35 mouse cellular contexts compared by ENCODE assay signal in the genomic region with DNA sequence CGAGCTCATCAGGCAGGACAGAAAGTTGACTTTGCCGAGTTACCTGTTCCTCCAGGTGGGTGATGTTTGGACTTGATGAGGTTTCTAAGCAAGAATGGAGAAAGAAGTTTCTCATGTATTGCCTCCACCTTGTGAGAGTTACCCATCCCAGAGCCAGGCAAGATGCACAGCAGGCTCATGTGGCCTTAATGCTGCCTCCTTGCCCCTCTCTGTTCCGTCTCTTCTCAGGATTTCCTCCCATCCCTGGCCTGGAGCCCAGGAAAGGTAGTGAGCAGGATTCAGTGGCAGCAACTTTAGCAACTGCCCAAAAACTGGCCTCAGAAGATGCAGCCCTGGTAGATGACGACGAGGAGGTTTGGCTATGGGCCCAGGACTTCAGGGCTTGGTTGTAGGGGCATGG.
"Had no signal": no experiment of that assay in that cellular context is flagged by ENCODE, and none has a peak within 500 bp of the region (broad histone marks: within the 10 kb centered on the region; RNA-seq: fewer than 3 reads in every experiment).

No protein-coding gene starts in this region.

- H3K4me3 ChIP-seq: heart, embryonic 10.5 days; heart, embryonic 12.5 days; heart, embryonic 13.5 days; heart, embryonic 15.5 days; hindbrain, embryonic 10.5 days; hindbrain, embryonic 12.5 days; hindbrain, embryonic 13.5 days; hindbrain, embryonic 15.5 days; intestine, embryonic 15.5 days; kidney, embryonic 15.5 days; layer of hippocampus, adult 2 months had no signal

- H3K4me2 ChIP-seq: heart, embryonic 11.5 days; heart, embryonic 12.5 days; heart, embryonic 13.5 days; heart, embryonic 15.5 days; hindbrain, embryonic 12.5 days; hindbrain, embryonic 13.5 days; hindbrain, embryonic 14.5 days; hindbrain, embryonic 15.5 days; intestine, embryonic 15.5 days; kidney, embryonic 15.5 days had no signal

- H3K9ac ChIP-seq: heart, embryonic 12.5 days; heart, embryonic 13.5 days; heart, embryonic 15.5 days; hindbrain, embryonic 12.5 days; hindbrain, embryonic 13.5 days; hindbrain, embryonic 14.5 days; hindbrain, embryonic 15.5 days; intestine, embryonic 15.5 days; kidney, embryonic 15.5 days had no signal

- H3K27ac ChIP-seq: heart, embryonic 10.5 days; heart, embryonic 13.5 days; heart, embryonic 15.5 days; hindbrain, embryonic 10.5 days; hindbrain, embryonic 12.5 days; hindbrain, embryonic 13.5 days; hindbrain, embryonic 14.5 days; hindbrain, embryonic 15.5 days; hindbrain, postnatal 0 days; intestine, embryonic 15.5 days; kidney, embryonic 15.5 days; kidney, postnatal 0 days; layer of hippocampus, adult 2 months had no signal

- DNase-seq: heart, postnatal 10 days; heart, postnatal 14 days; heart, postnatal 36 days; heart, postnatal 4 days; kidney, adult 11 months; kidney, adult 18-20 months; kidney, adult 2 months; kidney, adult 8-10 months; kidney, adult 9 months; kidney, postnatal 10 days; kidney, postnatal 14 days; kidney, postnatal 25 days; kidney, postnatal 36 days; kidney, postnatal 4 days; layer of hippocampus, adult 9-11 months; layer of hippocampus, postnatal 36 days had no signal

- H3K9me3 ChIP-seq: heart, embryonic 10.5 days; heart, embryonic 12.5 days; heart, embryonic 13.5 days; heart, embryonic 15.5 days; hindbrain, embryonic 10.5 days; hindbrain, embryonic 12.5 days; hindbrain, embryonic 13.5 days; hindbrain, embryonic 15.5 days; intestine, embryonic 15.5 days; kidney, embryonic 15.5 days had no signal

- ATAC-seq: hindbrain, embryonic 16.5 days; hindbrain, postnatal 0 days; inflammation-experienced regulatory T-cells, adult 6 months; intestine, embryonic 15.5 days; intestine, embryonic 16.5 days; intestine, postnatal 0 days had no signal

- H3K4me1 ChIP-seq: heart, embryonic 10.5 days; heart, embryonic 12.5 days; heart, embryonic 13.5 days; heart, embryonic 15.5 days; hindbrain, embryonic 10.5 days; hindbrain, embryonic 12.5 days; hindbrain, embryonic 13.5 days; hindbrain, embryonic 15.5 days; intestine, embryonic 15.5 days had no signal

- H3K27me3 ChIP-seq: heart, embryonic 12.5 days; heart, embryonic 13.5 days; heart, embryonic 15.5 days; hindbrain, embryonic 12.5 days; hindbrain, embryonic 13.5 days; hindbrain, embryonic 15.5 days; intestine, embryonic 15.5 days; kidney, embryonic 15.5 days had no signal
